Mouse (Mus musculus): ENCODE data around the gene Tmem160. TPM values are rescaled to one million over a fixed set of nuclear protein-coding genes. Genes with fewer than 3 reads are reported as not detected.

Gene Tmem160
- total RNA-seq (2023; ENCODE audit: inconsistent age): 35.9 to 42.6 TPM (median 37.4 TPM) in 4 replicates

DNA sequence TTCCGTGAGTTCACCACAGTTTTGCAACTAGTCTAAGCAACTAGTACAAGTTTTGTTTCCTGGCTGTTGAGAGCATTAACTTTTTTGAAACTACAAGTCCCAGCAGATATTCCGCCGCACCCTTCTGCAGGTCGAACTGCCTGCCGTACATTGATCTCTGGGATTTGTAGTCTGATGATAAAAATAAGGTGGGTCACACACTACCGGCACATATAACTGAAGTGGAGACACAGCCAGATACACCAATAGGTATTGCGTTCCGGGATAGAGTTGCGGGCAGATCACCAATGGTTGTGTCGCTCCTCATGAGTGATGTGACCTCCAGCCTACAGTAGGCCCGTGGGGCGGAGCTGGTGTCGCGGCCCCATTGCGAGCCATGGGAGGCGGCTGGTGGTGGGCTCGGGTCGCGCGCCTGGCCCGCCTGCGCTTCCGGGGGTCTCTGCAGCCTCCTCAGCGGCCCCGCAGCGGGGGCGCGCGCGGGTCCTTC is at the start of gene Tmem160:
TSS of gene Tmem160 (plus strand) at position 193 of the 487 bp plus-strand sequence.

GRCm38 (mm10) chr7:16477628-16478027 is 25.0 kb downstream of the Tmem160 start, which contains the start of gene Npas1:
Npas1 (minus strand) TSS chr7:16477728.

Other genes starting within 250 kb of the Tmem160 start
- 49.4 to 58.7 TPM (median 53.0 TPM) in 4 replicates for gene Dhx34, start 230.7 kb upstream of the Tmem160 start, total RNA-seq (2023; ENCODE audit: inconsistent age)
- gene C5ar2, start 208.6 kb upstream of the Tmem160 start, total RNA-seq (2023; ENCODE audit: inconsistent age): 1.2 to 2.4 TPM (median 1.6 TPM) in 4 replicates
- 0.21 to 0.61 TPM in 2 of 4 replicates, not detected in the others for gene C5ar1, start 193.2 kb upstream of the Tmem160 start, total RNA-seq (2023; ENCODE audit: inconsistent age)
- gene Inafm1, start 179.2 kb upstream of the Tmem160 start, total RNA-seq (2023; ENCODE audit: inconsistent age): 32.4 to 35.4 TPM (median 33.6 TPM) in 4 replicates
- gene Ccdc9, start 166.0 kb upstream of the Tmem160 start, total RNA-seq (2023; ENCODE audit: inconsistent age): 410 to 440 TPM (median 416 TPM) in 4 replicates
- 8.4 to 14.5 TPM (median 9.7 TPM) in 4 replicates for gene Bbc3, start 144.4 kb upstream of the Tmem160 start, total RNA-seq (2023; ENCODE audit: inconsistent age)
- gene Sae1, start 65.0 kb upstream of the Tmem160 start, total RNA-seq (2023; ENCODE audit: inconsistent age): 53.5 to 64.8 TPM (median 58.8 TPM) in 4 replicates
- 96.6 to 117 TPM (median 100 TPM) in 4 replicates for gene Zc3h4, start 51.9 kb upstream of the Tmem160 start, total RNA-seq (2023; ENCODE audit: inconsistent age)
- not detected in 4 replicates for gene Npas1, start 24.9 kb downstream of the Tmem160 start, total RNA-seq (2023; ENCODE audit: inconsistent age)
- 18.4 to 22.2 TPM (median 21.3 TPM) in 4 replicates for gene Arhgap35, start 162.2 kb downstream of the Tmem160 start, total RNA-seq (2023; ENCODE audit: inconsistent age)
- gene Ceacam15, start 222.9 kb downstream of the Tmem160 start, total RNA-seq (2023; ENCODE audit: inconsistent age): not detected in 4 replicates

Measured in B cell, adult (primary cell).